Mouse (Mus musculus) skeletal muscle tissue, postnatal 0 days (tissue): ENCODE measurements around the gene Zmynd10. TPM values are rescaled to one million over a fixed set of nuclear protein-coding genes. Genes with fewer than 3 reads are reported as not detected.

Source experiments
- polyA plus RNA-seq: library from polyadenylated mRNA; unstranded; fragments of >200 nt; fragmentation: Nextera tagmentation; extraction: Ambion mirVana; gene quantifications from 2 replicates; pipeline ENCODE4 v1.2.1, GENCODE M21; 2015

Zmynd10 gene
- 0.33 TPM in 1 of 2 replicates, not detected in the other for polyA plus RNA-seq

GRCm38 (mm10) chr9:107547026-107547425 is at the start of gene Zmynd10:
Zmynd10 (plus strand) TSS chr9:107547298.

GRCm38 (mm10) chr9:107533791-107534407 is 13.2 kb upstream of the Zmynd10 start, which contains the start of gene Tmem115:
Tmem115 (plus strand) TSS chr9:107533945.

GRCm38 (mm10) chr9:107541474-107542351 is 5.4 kb upstream of the Zmynd10 start, which contains the start of the genes Cyb561d2 and Nprl2:
Cyb561d2 (minus strand) TSS chr9:107542193.
Nprl2 (plus strand) TSS chr9:107542226.

GRCm38 (mm10) chr9:107551117-107551889 is 4.2 kb downstream of the Zmynd10 start, which contains the start of gene Rassf1:
Rassf1 (plus strand) TSS chr9:107551555.

GRCm38 (mm10) chr9:107563029-107563581 is 16.0 kb downstream of the Zmynd10 start, which contains the start of gene Tusc2:
Tusc2 (plus strand) TSS chr9:107563255.

GRCm38 (mm10) chr9:107567702-107568319 is 20.7 kb downstream of the Zmynd10 start, which contains the start of gene Hyal2:
Hyal2 (plus strand) TSS chr9:107567945.

GRCm38 (mm10) chr9:107576357-107577107 is 29.4 kb downstream of the Zmynd10 start, which contains the start of gene Hyal1:
Hyal1 (plus strand) TSS chr9:107576927.

GRCm38 (mm10) chr9:107578587-107578986 is 31.5 kb downstream of the Zmynd10 start, which contains the start of gene Naa80:
Naa80 (plus strand) TSS chr9:107578887.

GRCm38 (mm10) chr9:107580501-107581317 is 33.6 kb downstream of the Zmynd10 start, which contains the start of gene Hyal3:
Hyal3 (plus strand) TSS chr9:107580818.

GRCm38 (mm10) chr9:107586974-107587832 is 40.1 kb downstream of the Zmynd10 start, which contains the start of gene Ifrd2:
Ifrd2 (plus strand) TSS chr9:107587642.

Other genes with a start within 250 kb of the Zmynd10 start
- 9.7 and 10.7 TPM in 2 replicates for gene Hemk1, start 208.9 kb upstream of the Zmynd10 start, polyA plus RNA-seq
- gene 6430571L13Rik, start 206.7 kb upstream of the Zmynd10 start, polyA plus RNA-seq, result 12.1 and 13.0 TPM in 2 replicates
- gene Cacna2d2, start 147.7 kb upstream of the Zmynd10 start, polyA plus RNA-seq, result 0.15 and 0.21 TPM in 2 replicates
- 33.1 and 36.2 TPM in 2 replicates for gene Tmem115, start 13.4 kb upstream of the Zmynd10 start, polyA plus RNA-seq
- gene Cyb561d2, start 5.1 kb upstream of the Zmynd10 start, polyA plus RNA-seq, result 8.3 and 10.3 TPM in 2 replicates
- gene Nprl2, start 5.1 kb upstream of the Zmynd10 start, polyA plus RNA-seq, result 15.7 and 18.0 TPM in 2 replicates
- gene Rassf1, start 4.3 kb downstream of the Zmynd10 start, polyA plus RNA-seq, result 33.8 and 39.4 TPM in 2 replicates
- gene Tusc2, start 16.0 kb downstream of the Zmynd10 start, polyA plus RNA-seq, result 34.6 and 34.7 TPM in 2 replicates
- 36.3 and 38.8 TPM in 2 replicates for gene Hyal2, start 20.6 kb downstream of the Zmynd10 start, polyA plus RNA-seq
- 4.3 and 5.2 TPM in 2 replicates for gene Hyal1, start 29.6 kb downstream of the Zmynd10 start, polyA plus RNA-seq
- gene Naa80, start 31.6 kb downstream of the Zmynd10 start, polyA plus RNA-seq, result 18.0 and 18.3 TPM in 2 replicates
- 0.24 and 0.34 TPM in 2 replicates for gene Hyal3, start 33.5 kb downstream of the Zmynd10 start, polyA plus RNA-seq
- 32.7 and 34.9 TPM in 2 replicates for gene Ifrd2, start 40.3 kb downstream of the Zmynd10 start, polyA plus RNA-seq
- 24.9 and 27.5 TPM in 2 replicates for gene Sema3b, start 61.9 kb downstream of the Zmynd10 start, polyA plus RNA-seq
- 200 and 252 TPM in 2 replicates for gene Gnai2, start 88.1 kb downstream of the Zmynd10 start, polyA plus RNA-seq
- gene Slc38a3, start 122.2 kb downstream of the Zmynd10 start, polyA plus RNA-seq, result 1.5 and 2.5 TPM in 2 replicates
- gene Gnat1, start 132.4 kb downstream of the Zmynd10 start, polyA plus RNA-seq, result 0.32 and 1.1 TPM in 2 replicates
- gene Sema3f, start 163.2 kb downstream of the Zmynd10 start, polyA plus RNA-seq, result 2.2 and 2.3 TPM in 2 replicates
- 66.5 and 71.1 TPM in 2 replicates for gene Rbm5, start 223.7 kb downstream of the Zmynd10 start, polyA plus RNA-seq